Mouse (Mus musculus) heart, adult 2 months (tissue): ENCODE results near the gene Fezf2. TPM values are rescaled to one million over a fixed set of nuclear protein-coding genes. Genes with fewer than 3 reads are reported as not detected.

Experiments used
- DNase-seq, 2 experiments: peaks; one replicate each; pipeline ENCODE4 v3.0.0; 2021
- H3K27ac ChIP-seq: fragments of 200-600 bp; 2 replicates; pipeline ENCODE4 v1.8.1; 2022
- H3K27me3 ChIP-seq: fragments of 200-500 bp; 2 replicates; pipeline ENCODE4 v1.6.1; 2012; ENCODE audit warnings: mild to moderate bottlenecking, low read length, inconsistent platforms, mixed read lengths; ENCODE audit not compliant: control insufficient read depth, insufficient read depth
- H3K36me3 ChIP-seq: fragments of 200-500 bp; 2 replicates; pipeline ENCODE4 v1.6.1; 2012; ENCODE audit warnings: low read length, inconsistent platforms; ENCODE audit not compliant: control insufficient read depth, insufficient read depth
- H3K4me1 ChIP-seq: fragments of 200-500 bp; 2 replicates; pipeline ENCODE4 v1.6.1; 2011; ENCODE audit warnings: low read length; ENCODE audit not compliant: control insufficient read depth, insufficient read depth
- H3K4me3 ChIP-seq: fragments of 200-600 bp; 2 replicates; pipeline ENCODE4 v1.8.1; 2022
- H3K79me2 ChIP-seq: fragments of 200-500 bp; replicated peaks from 2 replicates; pipeline ENCODE4 v1.6.1; 2012; ENCODE audit warnings: mild to moderate bottlenecking, inconsistent platforms, low read length, moderate library complexity, mixed read lengths; ENCODE audit not compliant: control insufficient read depth, insufficient read depth
- H3K9ac ChIP-seq: fragments of 200-500 bp; 2 replicates; pipeline ENCODE4 v1.6.1; 2012; ENCODE audit warnings: low read depth, mild to moderate bottlenecking, control low read depth, inconsistent platforms, low read length, mixed read lengths
- CTCF ChIP-seq: fragments of 200-600 bp; IDR thresholded peaks from 2 replicates; pipeline ENCODE4 v1.8.1; 2022; ENCODE audit warnings: antibody characterized with exemption, mild to moderate bottlenecking, moderate library complexity
- EP300 ChIP-seq: fragments of 200-500 bp; IDR thresholded peaks from 2 replicates; pipeline ENCODE4 v1.6.1; 2011; ENCODE audit warnings: low read depth, low read length, control low read depth; ENCODE audit not compliant: insufficient read depth
- POLR2A ChIP-seq: fragments of 200-500 bp; IDR thresholded peaks from 2 replicates; pipeline ENCODE4 v1.6.1; 2011; ENCODE audit warnings: mild to moderate bottlenecking, low read depth, low read length, control low read depth; ENCODE audit not compliant: insufficient read depth
- WGBS: fragments of 180-500 bp; shearing (Covaris S2); methylation state at CpG from one replicate; pipeline ENCODE4 v1.1.7; 2018; 5-methylcytosine and 5-hydroxymethylcytosine counted together
- intact Hi-C: fragments of 180-260 bp; cut with DNase I; formaldehyde crosslinking; loops from one replicate; pipeline ENCODE4 v1.15.1; 2025
- polyA plus RNA-seq: library from polyadenylated mRNA; depleted of rRNA; stranded (reverse); fragments of >200 nt; gene quantifications from 2 replicates; pipeline ENCODE4 v1.2.3, GENCODE M21; 2012
- total RNA-seq, 2 experiments: library from RNA; stranded (reverse); gene quantifications; 2 replicates each; pipeline ENCODE4 v1.2.3; 2021

The Fezf2 gene
- total and polyA plus RNA-seq, 3 experiments = not detected

DNA sequence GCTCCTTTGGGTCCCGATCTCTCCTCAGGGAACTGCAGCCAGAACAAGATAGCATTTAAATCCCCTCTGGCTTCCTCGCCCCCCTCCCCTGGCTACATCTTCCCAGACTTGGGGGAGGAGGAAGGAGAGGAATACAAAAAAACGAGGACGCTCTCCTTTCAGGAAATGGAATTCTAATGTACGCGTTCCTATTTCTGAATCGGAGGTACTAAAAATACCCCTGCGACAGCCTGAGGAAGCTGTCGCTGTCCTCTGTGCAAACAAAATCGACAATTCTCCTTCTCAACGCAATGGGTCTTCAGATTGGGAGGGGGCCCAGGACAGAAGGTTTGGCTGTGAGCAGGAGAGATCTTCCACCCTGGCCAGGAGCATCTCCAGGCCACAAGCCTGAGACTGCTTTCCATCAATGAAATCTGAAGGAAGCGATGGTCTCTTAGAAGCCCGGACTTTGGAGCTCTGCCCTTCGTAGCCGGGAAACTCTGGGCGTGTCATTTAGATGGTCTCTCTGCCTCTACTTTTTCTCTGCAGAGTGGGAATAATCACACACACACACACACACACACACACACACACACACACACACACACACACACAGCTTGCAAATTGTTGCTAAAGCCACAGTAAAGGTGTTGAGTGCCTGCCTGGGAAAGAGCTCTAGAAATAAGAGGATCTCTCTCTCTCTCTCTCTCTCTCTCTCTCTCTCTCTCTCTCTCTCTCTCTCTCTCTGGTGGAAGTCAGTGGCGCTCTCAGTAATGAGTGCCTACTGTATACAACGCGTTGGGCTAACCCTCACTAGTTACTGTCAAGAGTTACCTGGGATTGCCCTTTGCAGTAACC, 7.5 kb downstream of the Fezf2 start:
- no peaks in the 10 kb centered on the region for H3K79me2 ChIP-seq
- H3K4me3 ChIP-seq = no peak overlapping the region
- WGBS = 1% methylated on average over 19 of the region's 19 CpGs
- intact Hi-C loops = no loop called here
- H3K9ac ChIP-seq = no peak overlapping the region
- H3K36me3 ChIP-seq = no peaks in the 10 kb centered on the region
- H3K4me1 ChIP-seq = no peaks in the 10 kb centered on the region
- H3K27ac ChIP-seq = no peak overlapping the region
- H3K27me3 ChIP-seq = peaks cover 49% of the 10 kb centered on the region
- no peak for TF ChIP-seq EP300
- TF ChIP-seq CTCF = no peak
- no peak for TF ChIP-seq POLR2A
- no peak for DNase-seq

DNA sequence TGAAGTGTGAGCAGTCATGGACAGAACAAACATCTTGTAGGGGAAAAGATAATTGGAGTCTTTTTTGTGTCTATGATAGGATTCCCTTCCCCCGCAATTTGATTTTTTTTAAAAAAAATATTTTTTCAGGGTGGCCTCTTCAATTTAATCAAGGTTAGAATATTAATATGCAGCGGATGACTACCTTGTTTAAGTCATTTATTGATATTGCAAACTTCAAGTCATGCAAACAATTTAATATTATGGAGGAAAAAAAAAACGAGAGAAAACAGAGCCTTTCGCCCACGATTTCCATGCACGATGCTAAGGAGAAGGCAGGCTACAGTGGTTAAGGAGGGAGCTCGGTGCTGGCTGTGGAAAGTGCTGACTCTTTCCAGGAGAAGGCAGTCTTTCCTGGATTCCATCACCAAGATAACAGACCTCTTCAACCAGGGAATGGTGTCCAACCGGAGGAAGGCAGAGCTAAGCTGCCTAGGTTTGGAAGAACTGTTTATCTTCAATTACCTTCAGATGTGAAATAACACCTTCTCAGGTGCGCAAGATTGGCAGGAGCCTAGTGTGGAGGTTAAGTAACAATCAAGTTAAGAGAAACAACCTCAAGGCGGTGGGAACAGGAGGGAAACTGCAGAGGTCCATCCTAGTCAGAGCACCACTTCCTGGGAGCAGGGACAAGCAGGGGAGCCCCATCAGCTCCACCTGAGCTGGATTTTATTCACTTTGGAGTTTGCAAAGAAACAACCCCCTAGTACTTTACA, 9.0 kb downstream of the Fezf2 start:
- H3K4me3 ChIP-seq = no peak overlapping the region
- H3K27ac ChIP-seq = no peak overlapping the region
- no peaks in the 10 kb centered on the region for H3K79me2 ChIP-seq
- peaks cover 35% of the 10 kb centered on the region for H3K27me3 ChIP-seq
- no peak for TF ChIP-seq EP300
- TF ChIP-seq CTCF = no peak
- TF ChIP-seq POLR2A = no peak
- H3K4me1 ChIP-seq = no peaks in the 10 kb centered on the region
- no peak overlapping the region for H3K9ac ChIP-seq
- intact Hi-C loops = no loop called here
- no peaks in the 10 kb centered on the region for H3K36me3 ChIP-seq
- 3% methylated on average over 10 of the region's 10 CpGs for WGBS
- DNase-seq = no peak

DNA sequence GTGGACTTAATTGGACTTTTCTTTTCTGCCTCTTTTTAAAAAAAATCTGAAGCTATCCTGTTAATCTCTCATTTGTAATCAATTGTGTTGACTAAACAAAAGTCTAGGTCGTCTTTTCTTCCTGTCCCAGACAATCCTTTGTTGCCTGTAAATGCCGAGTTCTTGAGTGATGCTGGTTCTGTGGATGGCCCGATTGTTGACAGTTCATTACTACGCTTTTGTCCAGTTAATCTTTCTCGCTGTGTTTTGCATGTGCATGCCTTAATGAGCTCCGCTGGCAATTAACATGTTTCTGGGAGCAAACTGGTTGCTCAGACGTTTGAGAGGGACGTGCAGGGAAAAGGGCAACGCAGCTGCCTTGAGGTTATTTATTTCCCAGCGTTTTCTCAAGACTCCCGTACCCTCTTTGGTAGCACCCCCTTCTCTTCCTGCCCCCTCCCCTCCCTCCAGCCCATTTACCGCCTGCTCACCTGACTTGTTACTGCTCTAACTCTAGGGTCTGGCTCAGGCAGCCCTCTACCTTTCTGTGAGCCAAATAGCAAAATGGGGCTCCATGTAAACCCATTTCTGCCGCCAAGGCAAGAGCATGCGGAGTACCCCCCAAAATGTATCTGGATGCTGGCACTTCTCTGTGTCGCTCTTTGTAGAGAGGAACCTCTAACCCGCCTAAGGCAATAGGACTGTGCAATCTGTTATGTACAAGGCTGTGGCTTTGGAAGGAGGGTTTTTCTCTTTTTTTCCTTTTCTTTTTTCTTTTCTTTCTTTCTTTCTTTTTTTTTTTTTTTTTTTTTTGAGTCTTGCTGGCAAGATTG, 9.8 kb downstream of the Fezf2 start:
- DNase-seq = no peak
- Histone ChIP-seq H3K36me3 (no peaks in the 10 kb centered on the region), H3K79me2 (no peaks in the 10 kb centered on the region), H3K4me3 (no peak overlapping the region), H3K27me3 (peaks cover 29% of the 10 kb centered on the region), H3K4me1 (no peaks in the 10 kb centered on the region), H3K27ac (no peak overlapping the region), H3K9ac (no peak overlapping the region)
- 8% methylated on average over 16 of the region's 16 CpGs for WGBS
- intact Hi-C loops = no loop called here
- TF ChIP-seq EP300 (no peak), CTCF (no peak), POLR2A (no peak)

GRCm38 (mm10) chr14:12337421-12337997, 10.5 kb downstream of the Fezf2 start:
- no peak for DNase-seq
- intact Hi-C loops = no loop called here
- H3K4me3 ChIP-seq = no peak overlapping the region
- no peak overlapping the region for H3K27ac ChIP-seq
- peaks cover 25% of the 10 kb centered on the region for H3K27me3 ChIP-seq
- H3K36me3 ChIP-seq = no peaks in the 10 kb centered on the region
- H3K4me1 ChIP-seq = no peaks in the 10 kb centered on the region
- WGBS = 16% methylated on average over 8 of the region's 8 CpGs
- H3K79me2 ChIP-seq = no peaks in the 10 kb centered on the region
- H3K9ac ChIP-seq = no peak overlapping the region
- TF ChIP-seq POLR2A = no peak
- no peak for TF ChIP-seq CTCF
- no peak for TF ChIP-seq EP300

DNA sequence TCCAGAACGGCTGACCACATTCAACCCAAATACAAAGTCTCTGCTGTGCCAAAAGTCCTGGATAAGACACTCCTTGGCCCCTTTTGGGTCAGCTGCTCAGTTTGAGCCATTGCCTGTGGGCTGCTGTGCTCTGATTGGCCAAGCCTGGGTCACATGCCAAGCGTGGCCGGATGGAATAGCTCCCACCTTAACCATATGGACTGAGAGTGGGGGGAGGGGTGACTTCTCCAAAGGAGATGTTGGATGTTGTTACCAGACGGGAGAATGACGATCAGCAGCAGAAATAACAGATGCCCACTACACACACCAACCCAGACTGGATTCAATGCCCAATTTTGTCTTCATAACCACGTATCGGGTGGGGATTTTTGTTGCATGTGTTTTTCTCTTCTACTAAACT, 13.1 kb downstream of the Fezf2 start:
- no peaks in the 10 kb centered on the region for H3K4me1 ChIP-seq
- H3K27me3 ChIP-seq = peaks cover 12% of the 10 kb centered on the region
- H3K9ac ChIP-seq = no peak overlapping the region
- TF ChIP-seq EP300 = no peak
- TF ChIP-seq POLR2A = no peak
- no peak for TF ChIP-seq CTCF
- DNase-seq = no peak
- no peaks in the 10 kb centered on the region for H3K36me3 ChIP-seq
- no peaks in the 10 kb centered on the region for H3K79me2 ChIP-seq
- 43% methylated on average over 7 of the region's 7 CpGs for WGBS
- no peak overlapping the region for H3K27ac ChIP-seq
- intact Hi-C loops = no loop called here
- no peak overlapping the region for H3K4me3 ChIP-seq
